25 mouse cellular contexts compared by ENCODE assay signal in the genomic region with DNA sequence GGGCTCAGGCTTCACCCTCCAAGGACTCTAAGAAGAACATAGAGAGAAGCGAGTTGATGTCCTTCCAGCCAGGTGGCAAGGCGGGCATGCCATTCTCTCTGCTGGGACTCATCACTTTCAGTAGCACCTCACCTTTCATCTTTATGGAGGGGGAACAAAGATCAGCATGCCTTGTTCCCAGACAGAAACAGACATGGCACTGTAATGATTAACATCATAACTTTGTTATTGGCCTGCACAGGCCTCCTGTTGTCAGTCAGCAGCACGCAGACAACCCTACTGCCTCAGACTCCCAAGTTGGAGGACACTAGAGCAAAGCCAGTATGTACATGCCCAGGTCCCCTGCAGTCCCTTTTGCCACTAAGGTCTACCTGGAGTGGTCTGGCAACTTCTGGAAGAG.
A peak's percentile ranks its signal among the peaks of the same experiment; 100 is the strongest.
DNase-seq lines count a peak whose midpoint lies in the region; ATAC-seq and TF ChIP-seq lines count a peak whose summit lies in the region.
"Had no signal": no experiment of that assay in that cellular context is flagged by ENCODE, and none has a peak within 500 bp of the region (broad histone marks: within the 10 kb centered on the region; RNA-seq: fewer than 3 reads in every experiment).

No protein-coding gene starts in this region.

- ATAC-seq in intestine, embryonic 15.5 days, result peak; percentile 41; the same call in 1 of the 2 replicates
- ATAC-seq in intestine, postnatal 0 days, result peak; percentile 51
- no peak for ATAC-seq in hindbrain, embryonic 16.5 days
- ATAC-seq: activated CD4-positive, CD25-positive, alpha-beta regulatory T cell, adult 4 months; CD4-positive, CD25-positive, alpha-beta regulatory T cell, adult 4 months; forebrain, embryonic 13.5 days; Patski had no signal

- DNase-seq in kidney, adult 11 months, result peak; percentile 11
- DNase-seq in kidney, adult 18-20 months, result no peak
- peak; percentile 8 to 30 for DNase-seq in kidney, adult 8-10 months
- DNase-seq in kidney, postnatal 14 days, result no peak
- DNase-seq in thymus, postnatal 36 days, result no peak
- DNase-seq: adrenal gland, adult 8-10 months; adrenal gland, postnatal 14 days; adrenal gland, postnatal 36 days; B cell, adult 2 months; cerebellum, adult 11-12 months; cerebellum, adult 2 months; cerebellum, adult 9-10 months; cerebellum, postnatal 10 days; cerebellum, postnatal 25 days had no signal

- no peak overlapping the region for H3K9ac ChIP-seq in intestine, embryonic 15.5 days
- no peak overlapping the region for H3K9ac ChIP-seq in intestine, postnatal 0 days (ENCODE audit: low read depth, low read length)
- H3K9ac ChIP-seq in hindbrain, embryonic 16.5 days (ENCODE audit: low read depth, low read length), result no peak overlapping the region
- H3K9ac ChIP-seq: embryonic facial prominence, embryonic 12.5 days; forebrain, embryonic 13.5 days had no signal

- no peak overlapping the region for H3K4me3 ChIP-seq in intestine, embryonic 15.5 days (replicated peaks)
- H3K4me3 ChIP-seq in intestine, postnatal 0 days (ENCODE audit: low read depth, low read length), result no peak overlapping the region
- H3K4me3 ChIP-seq in hindbrain, embryonic 16.5 days (ENCODE audit: low read length), result no peak overlapping the region
- H3K4me3 ChIP-seq: embryonic facial prominence, embryonic 10.5 days; embryonic facial prominence, embryonic 12.5 days; forebrain, embryonic 13.5 days had no signal

- H3K27ac ChIP-seq in intestine, embryonic 15.5 days, result no peak overlapping the region
- peak overlapping the region; percentile 58; the same call in 1 of the 2 replicates for H3K27ac ChIP-seq in intestine, postnatal 0 days (ENCODE audit: low read depth, low read length)
- no peak overlapping the region for H3K27ac ChIP-seq in hindbrain, embryonic 16.5 days (ENCODE audit: low read depth, low read length)
- H3K27ac ChIP-seq: embryonic facial prominence, embryonic 10.5 days; embryonic facial prominence, embryonic 12.5 days; forebrain, embryonic 13.5 days had no signal

- H3K9me3 ChIP-seq in intestine, embryonic 15.5 days, result no peaks in the 10 kb centered on the region
- H3K9me3 ChIP-seq in intestine, postnatal 0 days (ENCODE audit: control insufficient read depth), result no peaks in the 10 kb centered on the region
- H3K9me3 ChIP-seq in hindbrain, embryonic 16.5 days (ENCODE audit: control insufficient read depth, low read length), result no peaks in the 10 kb centered on the region
- H3K9me3 ChIP-seq: embryonic facial prominence, embryonic 10.5 days; embryonic facial prominence, embryonic 12.5 days; forebrain, embryonic 13.5 days had no signal

- H3K27me3 ChIP-seq in intestine, embryonic 15.5 days (replicated peaks), result no peaks in the 10 kb centered on the region
- H3K27me3 ChIP-seq in intestine, postnatal 0 days (replicated peaks; ENCODE audit: control insufficient read depth, insufficient read depth, low read length), result 0 out of 2 replicates have a peak, but pooled peaks cover 5% of the 10 kb centered on the region
- H3K27me3 ChIP-seq in hindbrain, embryonic 16.5 days (replicated peaks; ENCODE audit: control insufficient read depth, insufficient read depth, low read length), result no peaks in the 10 kb centered on the region
- H3K27me3 ChIP-seq: CH12.LX; embryonic facial prominence, embryonic 12.5 days; forebrain, embryonic 13.5 days; Patski had no signal

- H3K4me1 ChIP-seq in intestine, embryonic 15.5 days (replicated peaks), result no peaks in the 10 kb centered on the region
- no peaks in the 10 kb centered on the region for H3K4me1 ChIP-seq in intestine, postnatal 0 days (replicated peaks; ENCODE audit: control insufficient read depth, insufficient read depth, low read length)
- H3K4me1 ChIP-seq in hindbrain, embryonic 16.5 days (ENCODE audit: control insufficient read depth, insufficient read depth, low read depth, low read length), result no peaks in the 10 kb centered on the region
- H3K4me1 ChIP-seq: embryonic facial prominence, embryonic 10.5 days; embryonic facial prominence, embryonic 12.5 days; forebrain, embryonic 13.5 days had no signal

- no peak for TF ChIP-seq CTCF in intestine, postnatal 0 days (IDR thresholded peaks at IDR 0.05; ENCODE audit: low read depth)

- WGBS in intestine, embryonic 15.5 days, result 76% methylated on average over 3 of the region's 3 CpGs
- WGBS in intestine, postnatal 0 days, result 49% methylated on average over 3 of the region's 3 CpGs
- WGBS in hindbrain, embryonic 16.5 days, result 97% methylated on average over 3 of the region's 3 CpGs

- H3K36me3 ChIP-seq in intestine, embryonic 15.5 days, result no peaks in the 10 kb centered on the region
- H3K36me3 ChIP-seq in intestine, postnatal 0 days (ENCODE audit: control insufficient read depth, insufficient read depth), result no peaks in the 10 kb centered on the region
- no peaks in the 10 kb centered on the region for H3K36me3 ChIP-seq in hindbrain, embryonic 16.5 days (ENCODE audit: control insufficient read depth, insufficient read depth, low read length)
- H3K36me3 ChIP-seq: embryonic facial prominence, embryonic 10.5 days; embryonic facial prominence, embryonic 12.5 days; G1E had no signal

- no peak overlapping the region for H3K4me2 ChIP-seq in intestine, embryonic 15.5 days (replicated peaks)
- H3K4me2 ChIP-seq in intestine, postnatal 0 days (replicated peaks; ENCODE audit: low read depth), result no peak overlapping the region
- H3K4me2 ChIP-seq in hindbrain, embryonic 16.5 days (ENCODE audit: low read length), result no peak overlapping the region
- H3K4me2 ChIP-seq: embryonic facial prominence, embryonic 12.5 days; forebrain, embryonic 13.5 days had no signal

Comparison
In these comparisons a context has a peak if more than half of its experiments do, and no peak if none do; other contexts are left out.
1. DNase-seq: peak in kidney, adult 11 months (single experiment) and kidney, adult 8-10 months (2 of 2); none in kidney, adult 18-20 months (single experiment), kidney, postnatal 14 days (single experiment) and thymus, postnatal 36 days (0 of 2).